Mouse (Mus musculus): ENCODE data around the gene Dnajc10. TPM values are rescaled to one million over a fixed set of nuclear protein-coding genes. Genes with fewer than 3 reads are reported as not detected.
A peak's percentile ranks its signal among the peaks of the same experiment; 100 is the strongest.

Dnajc10 gene
- polyA plus RNA-seq, 1 experiment from 2014 or later, result 48.6 TPM

DNA sequence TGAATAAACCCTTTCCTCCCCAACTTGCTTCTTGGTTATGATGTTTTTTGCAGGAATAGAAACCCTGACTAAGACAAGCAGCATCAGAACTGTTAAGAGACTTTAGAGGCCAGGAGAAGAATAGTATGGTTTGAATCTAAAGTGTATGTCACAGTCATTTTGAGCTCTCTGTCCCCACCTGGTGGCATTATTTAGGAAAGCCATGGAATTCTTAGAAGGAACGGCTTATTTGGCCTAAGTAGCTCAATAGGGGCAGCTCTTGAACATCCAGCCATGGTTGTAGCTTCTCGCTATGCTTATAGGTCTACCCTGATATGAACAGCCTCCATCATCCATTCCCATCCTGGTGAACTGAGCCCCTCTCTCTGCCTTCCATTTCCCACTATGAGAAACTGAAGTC is 40.1 kb upstream of the Dnajc10 start:
- no peak overlapping the region for H3K27ac ChIP-seq (replicated peaks)
- 48% methylated on average over 2 of the region's 2 CpGs for WGBS
- no peaks in the 10 kb centered on the region for H3K36me3 ChIP-seq (ENCODE audit: control insufficient read depth, insufficient read depth, low read length)
- H3K4me1 ChIP-seq (replicated peaks; ENCODE audit: control insufficient read depth, insufficient read depth), result no peaks in the 10 kb centered on the region
- H3K9me3 ChIP-seq (ENCODE audit: control insufficient read depth, low read length), result no peaks in the 10 kb centered on the region
- no peak overlapping the region for H3K4me2 ChIP-seq (replicated peaks; ENCODE audit: low read depth)
- peak; percentile 16 for DNase-seq (ENCODE audit: low spot score)
- ATAC-seq (ENCODE audit: low FRiP score, low TSS enrichment), result no peak
- H3K27me3 ChIP-seq (ENCODE audit: control insufficient read depth, insufficient read depth, low read length), result no peaks in the 10 kb centered on the region
- no peak overlapping the region for H3K4me3 ChIP-seq (ENCODE audit: low read depth, low read length)
- no peak overlapping the region for H3K9ac ChIP-seq (ENCODE audit: low read length)
- TF ChIP-seq CTCF (IDR thresholded peaks at IDR 0.05; ENCODE audit: low read depth) (peak; percentile 76), EP300 (optimal IDR thresholded peaks at IDR 0.05) (no peak)

DNA sequence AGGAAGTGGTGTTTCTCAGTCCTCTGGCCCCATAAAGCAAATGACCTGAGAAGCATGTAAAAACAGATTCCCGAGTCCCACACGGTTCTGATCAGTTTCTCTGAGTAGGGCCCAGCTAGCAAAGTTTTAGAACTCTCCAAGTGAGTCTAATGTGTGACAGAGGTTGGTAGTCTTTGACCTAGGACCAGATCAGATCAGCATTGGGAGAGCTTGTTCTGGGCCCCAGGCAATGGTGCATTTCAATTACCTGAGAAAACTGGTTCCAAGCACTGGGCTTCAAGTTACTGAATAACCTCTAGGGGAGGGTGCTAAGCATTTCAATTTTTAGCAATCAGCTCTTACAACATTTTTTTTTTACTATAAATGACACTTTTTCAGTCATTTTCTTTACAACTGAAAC is 33.1 kb upstream of the Dnajc10 start:
- WGBS, result 82% methylated on average over 2 of the region's 2 CpGs
- TF ChIP-seq EP300 (optimal IDR thresholded peaks at IDR 0.05), result no peak
- no peak for TF ChIP-seq CTCF (IDR thresholded peaks at IDR 0.05; ENCODE audit: low read depth)

DNA sequence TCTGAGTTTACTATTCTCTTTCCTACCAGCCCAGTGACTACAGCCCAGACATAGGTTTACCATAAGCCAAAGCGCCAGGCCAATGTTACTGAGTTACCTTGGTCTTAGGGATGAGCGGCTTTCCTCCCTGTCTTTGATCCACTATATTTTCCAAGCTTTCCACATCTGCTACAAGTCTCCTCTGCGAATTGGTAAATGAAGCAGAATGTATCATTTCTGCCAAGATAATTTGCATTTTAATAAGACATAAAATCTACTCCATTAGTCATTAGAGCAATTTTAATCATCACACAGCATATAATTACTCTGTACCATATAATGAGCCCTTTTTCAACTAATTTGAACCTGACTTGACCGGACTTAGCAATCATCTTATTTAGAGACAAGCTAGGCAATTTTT is 28.9 kb upstream of the Dnajc10 start:
- no peaks in the 10 kb centered on the region for H3K4me1 ChIP-seq (replicated peaks; ENCODE audit: control insufficient read depth, insufficient read depth)
- H3K36me3 ChIP-seq (ENCODE audit: control insufficient read depth, insufficient read depth, low read length), result no peaks in the 10 kb centered on the region
- DNase-seq (ENCODE audit: low spot score) (no peak), ATAC-seq (ENCODE audit: low FRiP score, low TSS enrichment) (no peak)
- no peak overlapping the region for H3K27ac ChIP-seq (replicated peaks)
- H3K9ac ChIP-seq (ENCODE audit: low read length), result no peak overlapping the region
- TF ChIP-seq CTCF (IDR thresholded peaks at IDR 0.05; ENCODE audit: low read depth), result no peak
- TF ChIP-seq EP300 (optimal IDR thresholded peaks at IDR 0.05), result no peak
- WGBS, result 94% methylated on average over 4 of the region's 4 CpGs
- H3K9me3 ChIP-seq (ENCODE audit: control insufficient read depth, low read length), result no peaks in the 10 kb centered on the region
- no peak overlapping the region for H3K4me3 ChIP-seq (ENCODE audit: low read depth, low read length)
- H3K27me3 ChIP-seq (ENCODE audit: control insufficient read depth, insufficient read depth, low read length), result no peaks in the 10 kb centered on the region
- no peak overlapping the region for H3K4me2 ChIP-seq (replicated peaks; ENCODE audit: low read depth)

More for the DNA sequence above, 33.1 kb upstream of the Dnajc10 start:
- no peak overlapping the region for H3K9ac ChIP-seq (ENCODE audit: low read length)
- no peak overlapping the region for H3K27ac ChIP-seq (replicated peaks)
- ATAC-seq (ENCODE audit: low FRiP score, low TSS enrichment) (no peak), DNase-seq (ENCODE audit: low spot score) (no peak)
- H3K4me3 ChIP-seq (ENCODE audit: low read depth, low read length), result no peak overlapping the region
- H3K4me2 ChIP-seq (replicated peaks; ENCODE audit: low read depth), result no peak overlapping the region
- no peaks in the 10 kb centered on the region for H3K4me1 ChIP-seq (replicated peaks; ENCODE audit: control insufficient read depth, insufficient read depth)
- no peaks in the 10 kb centered on the region for H3K9me3 ChIP-seq (ENCODE audit: control insufficient read depth, low read length)
- H3K27me3 ChIP-seq (ENCODE audit: control insufficient read depth, insufficient read depth, low read length), result no peaks in the 10 kb centered on the region
- no peaks in the 10 kb centered on the region for H3K36me3 ChIP-seq (ENCODE audit: control insufficient read depth, insufficient read depth, low read length)

- H3K27ac ChIP-seq (replicated peaks), result no peak within 1 kb of the TSS
- H3K27me3 ChIP-seq (ENCODE audit: control insufficient read depth, insufficient read depth, low read length), result no peaks in the 10 kb centered on the region
- no peaks in the 10 kb centered on the region for H3K4me1 ChIP-seq (replicated peaks; ENCODE audit: control insufficient read depth, insufficient read depth)
- H3K4me2 ChIP-seq (replicated peaks; ENCODE audit: low read depth), result no peak within 1 kb of the TSS
- WGBS, result 76% methylated on average over 8 of the region's 8 CpGs
- no peaks in the 10 kb centered on the region for H3K9me3 ChIP-seq (ENCODE audit: control insufficient read depth, low read length)
- H3K9ac ChIP-seq (ENCODE audit: low read length), result no peak within 1 kb of the TSS
- TF ChIP-seq EP300 (optimal IDR thresholded peaks at IDR 0.05) (no peak), CTCF (IDR thresholded peaks at IDR 0.05; ENCODE audit: low read depth) (no peak)
- DNase-seq (ENCODE audit: low spot score), result no peak
- no peak within 1 kb of the TSS for H3K4me3 ChIP-seq (ENCODE audit: low read depth, low read length)
- ATAC-seq (ENCODE audit: low FRiP score, low TSS enrichment), result no peak
- no peaks in the 10 kb centered on the region for H3K36me3 ChIP-seq (ENCODE audit: control insufficient read depth, insufficient read depth, low read length)
Measured at GRCm38 (mm10) chr2:80292172-80292571, 23.1 kb upstream of the Dnajc10 start, which contains the start of gene Prdx6b. Prdx6b (plus strand) TSS chr2:80292472.

GRCm38 (mm10) chr2:80298334-80298733 is 16.9 kb upstream of the Dnajc10 start:
- no peaks in the 10 kb centered on the region for H3K9me3 ChIP-seq (ENCODE audit: control insufficient read depth, low read length)
- H3K27ac ChIP-seq (replicated peaks), result no peak overlapping the region
- ATAC-seq (ENCODE audit: low FRiP score, low TSS enrichment) (no peak), DNase-seq (ENCODE audit: low spot score) (no peak)
- no peaks in the 10 kb centered on the region for H3K27me3 ChIP-seq (ENCODE audit: control insufficient read depth, insufficient read depth, low read length)
- WGBS, result 54% methylated on average over 3 of the region's 3 CpGs
- no peak overlapping the region for H3K4me2 ChIP-seq (replicated peaks; ENCODE audit: low read depth)
- H3K4me1 ChIP-seq (replicated peaks; ENCODE audit: control insufficient read depth, insufficient read depth), result no peaks in the 10 kb centered on the region
- H3K36me3 ChIP-seq (ENCODE audit: control insufficient read depth, insufficient read depth, low read length), result no peaks in the 10 kb centered on the region
- TF ChIP-seq EP300 (optimal IDR thresholded peaks at IDR 0.05) (no peak), CTCF (IDR thresholded peaks at IDR 0.05; ENCODE audit: low read depth) (no peak)
- no peak overlapping the region for H3K9ac ChIP-seq (ENCODE audit: low read length)
- H3K4me3 ChIP-seq (ENCODE audit: low read depth, low read length), result no peak overlapping the region

GRCm38 (mm10) chr2:80300806-80301205 is 14.5 kb upstream of the Dnajc10 start:
- WGBS, result 39% methylated on average over 4 of the region's 4 CpGs
- no peak for DNase-seq (ENCODE audit: low spot score)

More at GRCm38 (mm10) chr2:80300806-80301205, 14.5 kb upstream of the Dnajc10 start:
- no peak overlapping the region for H3K4me2 ChIP-seq (replicated peaks; ENCODE audit: low read depth)
- H3K9ac ChIP-seq (ENCODE audit: low read length), result no peak overlapping the region
- no peaks in the 10 kb centered on the region for H3K27me3 ChIP-seq (ENCODE audit: control insufficient read depth, insufficient read depth, low read length)
- H3K27ac ChIP-seq (replicated peaks), result no peak overlapping the region
- no peaks in the 10 kb centered on the region for H3K36me3 ChIP-seq (ENCODE audit: control insufficient read depth, insufficient read depth, low read length)
- H3K4me1 ChIP-seq (replicated peaks; ENCODE audit: control insufficient read depth, insufficient read depth), result no peaks in the 10 kb centered on the region
- peak; percentile 69 for ATAC-seq (ENCODE audit: low FRiP score, low TSS enrichment)
- no peak overlapping the region for H3K4me3 ChIP-seq (ENCODE audit: low read depth, low read length)
- H3K9me3 ChIP-seq (ENCODE audit: control insufficient read depth, low read length), result no peaks in the 10 kb centered on the region
- TF ChIP-seq EP300 (optimal IDR thresholded peaks at IDR 0.05), result no peak
- TF ChIP-seq CTCF (IDR thresholded peaks at IDR 0.05; ENCODE audit: low read depth), result no peak

Data from stomach, postnatal 0 days (tissue).